Mouse (Mus musculus) heart, embryonic 11.5 days (tissue): ENCODE results near the gene C130073F10Rik. TPM values are rescaled to one million over a fixed set of nuclear protein-coding genes. Genes with fewer than 3 reads are reported as not detected.
"Not testable (repeated sequence)": the region's sequence is repeated elsewhere in the genome, so short reads cannot be mapped to it uniquely, and the experiment has no call there.

Experiments used
- ATAC-seq: fragments of 200-750 bp; cut with Nextera tagmentation; replicated peaks from 2 replicates; pipeline ENCODE4 v1.8.0; 2017; ENCODE audit warnings: moderate library complexity; ENCODE audit not compliant: insufficient number of reproducible peaks, low FRiP score, low TSS enrichment
- H3K27ac ChIP-seq: fragments of 300-500 bp; sonication (generic); 2 replicates; pipeline ENCODE4 v1.5.1; 2014; ENCODE audit warnings: mild to moderate bottlenecking, low read depth, low read length
- H3K27me3 ChIP-seq: fragments of 300-500 bp; sonication (generic); 2 replicates; pipeline ENCODE4 v1.6.1; 2014; ENCODE audit warnings: mild to moderate bottlenecking, low read length, mixed read lengths; ENCODE audit not compliant: control insufficient read depth, insufficient read depth
- H3K36me3 ChIP-seq: fragments of 300-500 bp; sonication (generic); 2 replicates; pipeline ENCODE4 v1.6.1; 2014; ENCODE audit warnings: mild to moderate bottlenecking, low read length, moderate library complexity, mixed read lengths; ENCODE audit not compliant: control insufficient read depth, insufficient read depth
- H3K4me1 ChIP-seq: fragments of 300-500 bp; sonication (generic); 2 replicates; pipeline ENCODE4 v1.6.1; 2014; ENCODE audit warnings: low read length; ENCODE audit not compliant: control insufficient read depth, insufficient read depth
- H3K4me2 ChIP-seq: fragments of 300-500 bp; sonication (generic); 2 replicates; pipeline ENCODE4 v1.6.1; 2014; ENCODE audit warnings: mild to moderate bottlenecking, moderate library complexity
- H3K4me3 ChIP-seq: fragments of 300-500 bp; sonication (generic); 2 replicates; pipeline ENCODE4 v1.5.1; 2014; ENCODE audit warnings: low read depth, low read length
- H3K9ac ChIP-seq: fragments of 300-500 bp; sonication (generic); 2 replicates; pipeline ENCODE4 v1.6.1; 2014; ENCODE audit warnings: mild to moderate bottlenecking, low read depth, low read length, moderate library complexity
- H3K9me3 ChIP-seq: fragments of 300-500 bp; sonication (generic); replicated peaks from 2 replicates; pipeline ENCODE4 v1.6.1; 2016; ENCODE audit warnings: low read length; ENCODE audit not compliant: control insufficient read depth
- WGBS: fragments of 180-500 bp; shearing (Covaris S2); extraction: QIAGEN DNeasy Blood & Tissue Kit; methylation state at CpG from one replicate; pipeline ENCODE4 v1.1.7; 2014; ENCODE audit not compliant: insufficient replicate concordance; 5-methylcytosine and 5-hydroxymethylcytosine counted together
- polyA plus RNA-seq: library from polyadenylated mRNA; unstranded; fragments of >200 nt; fragmentation: Nextera tagmentation; extraction: Ambion mirVana; gene quantifications from 2 replicates; pipeline ENCODE4 v1.2.1, GENCODE M21; 2014

Gene C130073F10Rik
- not detected in 2 replicates for polyA plus RNA-seq

DNA sequence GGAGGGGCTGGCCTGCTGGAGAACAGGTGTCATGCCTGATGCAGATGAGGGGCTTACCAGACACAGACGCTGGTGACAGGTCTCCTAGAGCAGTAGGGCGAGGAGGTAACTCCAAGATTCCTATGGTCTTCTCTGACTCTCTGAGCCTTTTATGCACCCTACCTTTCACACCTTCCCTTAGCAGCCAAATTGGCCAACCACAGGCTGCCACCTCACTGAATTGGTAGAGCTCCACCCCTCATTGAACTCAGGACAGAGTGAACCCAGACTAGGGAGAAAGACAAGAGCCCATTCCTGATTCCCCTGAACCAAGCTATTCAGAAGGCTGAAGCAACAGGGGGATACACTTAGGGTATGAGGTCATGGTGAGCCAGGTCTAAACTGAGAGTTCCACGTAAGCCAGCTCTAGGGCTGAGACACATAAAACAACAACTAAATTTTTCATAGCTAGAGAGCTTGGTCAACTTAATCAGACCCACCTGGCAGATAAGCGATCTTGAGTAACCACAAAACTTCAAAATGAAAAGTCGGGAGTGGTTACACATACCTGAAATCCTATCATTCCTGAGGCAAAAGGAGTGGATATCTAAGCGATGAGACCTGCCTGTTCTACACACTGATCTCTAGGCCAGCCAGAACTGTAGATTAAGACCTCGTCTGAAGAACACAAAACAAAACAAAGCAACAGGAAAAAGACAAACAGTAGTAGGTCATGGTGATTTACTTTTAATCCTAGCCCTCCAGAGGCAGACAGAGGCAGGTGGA, at the start of gene C130073F10Rik:
Gene C130073F10Rik (minus strand): TSS at position 134 of the 765 bp plus-strand sequence.
- ATAC-seq, result no peak
- Histone ChIP-seq H3K4me2 (no peak within 1 kb of the TSS), H3K9me3 (no peaks in the 10 kb centered on the region), H3K27me3 (no peaks in the 10 kb centered on the region), H3K9ac (no peak within 1 kb of the TSS), H3K36me3 (no peaks in the 10 kb centered on the region), H3K4me3 (no peak within 1 kb of the TSS), H3K4me1 (no peaks in the 10 kb centered on the region), H3K27ac (no peak within 1 kb of the TSS)
- WGBS, result 74% methylated on average over 7 of the region's 7 CpGs

DNA sequence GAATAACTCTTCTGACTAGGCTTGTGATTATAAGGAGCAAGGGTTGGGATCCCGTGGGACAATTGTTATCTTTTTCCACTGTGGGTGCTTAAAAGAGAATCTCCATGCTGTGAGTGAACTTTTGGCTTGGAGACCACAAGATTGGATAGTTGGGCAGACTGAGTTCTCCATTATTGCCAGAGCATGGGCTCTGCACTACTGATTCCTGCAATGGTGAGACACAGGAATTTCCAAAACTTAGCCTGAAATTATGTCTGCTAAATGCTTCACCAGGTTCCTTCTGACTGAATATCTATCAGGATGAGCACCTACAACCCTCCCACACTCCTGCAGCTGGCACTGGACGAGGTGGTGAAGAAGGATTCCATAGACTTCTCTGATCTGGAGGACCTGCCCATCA, 46.5 kb upstream of the C130073F10Rik start, which contains the start of gene Gm12794:
Gene Gm12794 (plus strand): TSS at position 301 of the 400 bp plus-strand sequence.
- not testable (repeated sequence) for H3K9ac ChIP-seq, H3K36me3 ChIP-seq, H3K4me3 ChIP-seq, H3K9me3 ChIP-seq, H3K27me3 ChIP-seq, H3K27ac ChIP-seq, H3K4me1 ChIP-seq, H3K4me2 ChIP-seq, ATAC-seq
- WGBS, result 64% methylated on average over 1 of the region's 2 CpGs

DNA sequence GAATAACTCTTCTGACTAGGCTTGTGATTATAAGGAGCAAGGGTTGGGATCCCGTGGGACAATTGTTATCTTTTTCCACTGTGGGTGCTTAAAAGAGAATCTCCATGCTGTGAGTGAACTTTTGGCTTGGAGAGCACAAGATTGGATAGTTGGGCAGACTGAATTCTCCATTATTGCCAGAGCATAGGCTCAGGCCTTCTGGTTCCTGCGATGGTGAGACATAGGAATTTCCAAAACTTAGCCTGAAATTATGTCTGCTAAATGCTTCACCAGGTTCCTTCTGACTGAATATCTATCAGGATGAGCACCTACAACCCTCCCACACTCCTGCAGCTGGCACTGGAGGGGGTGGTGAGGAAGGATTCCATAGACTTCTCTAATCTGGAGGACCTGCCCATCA, 15.2 kb upstream of the C130073F10Rik start, which contains the start of gene Gm12800:
Gene Gm12800 (plus strand): TSS at position 301 of the 400 bp plus-strand sequence.
- H3K4me3 ChIP-seq, H3K9ac ChIP-seq, H3K4me1 ChIP-seq: not testable (repeated sequence)

DNA sequence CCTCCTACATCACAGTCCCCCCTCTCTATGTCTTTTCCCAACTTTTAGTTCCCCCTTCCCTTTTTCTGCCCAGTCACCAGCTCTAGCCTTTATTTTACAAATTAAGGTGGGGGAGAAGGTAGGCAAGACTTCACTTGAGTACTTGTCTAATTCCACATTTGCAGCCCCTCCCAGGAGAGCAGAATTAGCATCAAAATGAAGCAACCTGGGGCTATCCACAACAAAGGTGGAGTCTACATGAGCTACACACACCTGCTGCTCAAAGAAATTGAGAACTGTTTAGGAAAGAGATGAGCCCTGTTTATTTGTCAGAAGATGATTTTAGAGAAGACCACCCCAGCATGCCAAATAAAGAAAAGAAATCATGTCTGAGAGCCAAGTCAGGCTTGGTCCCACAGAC, 4.2 kb downstream of the C130073F10Rik start:
- Histone ChIP-seq H3K4me2 (no peak overlapping the region), H3K27ac (no peak overlapping the region), H3K4me3 (no peak overlapping the region), H3K4me1 (no peaks in the 10 kb centered on the region), H3K27me3 (no peaks in the 10 kb centered on the region), H3K36me3 (no peaks in the 10 kb centered on the region), H3K9ac (no peak overlapping the region), H3K9me3 (no peaks in the 10 kb centered on the region)
- ATAC-seq, result no peak

More for the DNA sequence above, 15.2 kb upstream of the C130073F10Rik start, which contains the start of gene Gm12800:
- WGBS, result 81% methylated on average over 1 of the region's 2 CpGs
- not testable (repeated sequence) for H3K27ac ChIP-seq, H3K4me2 ChIP-seq, H3K36me3 ChIP-seq, H3K9me3 ChIP-seq, ATAC-seq, H3K27me3 ChIP-seq

DNA sequence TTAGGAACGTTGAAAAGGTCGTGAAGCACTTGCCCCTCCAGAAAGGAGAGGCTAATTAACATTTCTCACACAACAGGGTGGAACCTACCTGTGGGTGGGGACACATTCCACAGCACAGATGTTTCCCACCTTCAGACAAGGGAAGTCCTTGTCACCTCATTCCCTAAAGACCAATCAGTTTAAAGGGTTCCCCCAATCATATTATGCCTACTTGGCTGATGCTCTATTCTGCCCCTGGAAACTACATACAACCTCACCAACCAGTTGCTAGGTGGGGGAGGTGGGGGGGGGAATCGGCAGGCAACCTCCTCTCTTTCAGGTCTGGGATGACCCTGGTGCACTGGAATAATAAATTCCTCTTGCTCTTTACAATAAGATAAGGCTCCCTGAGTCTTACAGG, 9.9 kb downstream of the C130073F10Rik start:
- Histone ChIP-seq H3K4me1 (no peaks in the 10 kb centered on the region), H3K27ac (no peak overlapping the region), H3K4me3 (no peak overlapping the region), H3K9me3 (no peaks in the 10 kb centered on the region), H3K36me3 (no peaks in the 10 kb centered on the region), H3K4me2 (no peak overlapping the region), H3K27me3 (no peaks in the 10 kb centered on the region), H3K9ac (no peak overlapping the region)
- no peak for ATAC-seq
- WGBS, result 31% methylated on average over 3 of the region's 3 CpGs

DNA sequence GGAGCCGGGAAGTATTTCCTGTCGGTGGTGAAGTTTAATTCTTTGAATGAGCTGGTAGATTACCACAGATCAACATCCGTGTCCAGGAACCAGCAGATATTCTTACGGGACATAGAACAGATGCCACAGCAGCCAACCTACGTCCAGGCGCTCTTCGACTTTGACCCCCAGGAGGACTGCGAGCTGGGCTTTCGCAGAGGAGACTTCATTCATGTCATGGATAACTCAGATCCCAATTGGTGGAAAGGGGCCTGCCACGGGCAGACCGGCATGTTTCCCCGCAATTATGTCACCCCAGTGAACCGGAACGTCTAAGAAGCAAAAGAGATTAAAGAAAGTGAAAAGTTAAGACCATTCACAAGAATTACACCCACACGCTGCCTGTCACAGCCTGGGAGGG, 17.9 kb downstream of the C130073F10Rik start:
- H3K9ac ChIP-seq, H3K9me3 ChIP-seq, H3K4me2 ChIP-seq, ATAC-seq, H3K27ac ChIP-seq, H3K27me3 ChIP-seq, H3K4me1 ChIP-seq, H3K4me3 ChIP-seq, H3K36me3 ChIP-seq: not testable (repeated sequence)
- WGBS, result 78% methylated on average over 15 of the region's 15 CpGs

DNA sequence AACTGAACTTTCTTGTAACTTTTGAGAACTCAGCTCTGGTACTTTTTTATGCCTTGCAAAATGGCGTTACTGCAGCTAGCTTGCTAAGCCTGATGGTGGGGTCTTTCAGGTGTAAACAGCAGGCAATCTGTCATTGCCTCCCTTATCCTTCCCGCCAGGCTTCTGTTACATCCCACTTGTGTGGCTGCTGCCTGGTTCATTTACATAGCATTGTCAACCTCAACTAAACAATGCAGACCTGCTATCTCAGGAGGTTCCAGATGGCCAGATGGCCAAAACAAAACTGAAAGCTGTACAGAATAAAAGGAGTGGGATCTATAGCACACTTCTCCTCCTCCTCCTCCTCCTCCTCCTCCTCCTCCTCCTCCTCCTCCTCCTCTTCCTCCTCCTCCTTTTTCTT, 21.6 kb downstream of the C130073F10Rik start:
- H3K4me1 ChIP-seq, H3K27me3 ChIP-seq, H3K9ac ChIP-seq, H3K4me2 ChIP-seq, ATAC-seq, H3K4me3 ChIP-seq, H3K9me3 ChIP-seq, H3K27ac ChIP-seq, H3K36me3 ChIP-seq: not testable (repeated sequence)
- 75% methylated on average over 2 of the region's 2 CpGs for WGBS

DNA sequence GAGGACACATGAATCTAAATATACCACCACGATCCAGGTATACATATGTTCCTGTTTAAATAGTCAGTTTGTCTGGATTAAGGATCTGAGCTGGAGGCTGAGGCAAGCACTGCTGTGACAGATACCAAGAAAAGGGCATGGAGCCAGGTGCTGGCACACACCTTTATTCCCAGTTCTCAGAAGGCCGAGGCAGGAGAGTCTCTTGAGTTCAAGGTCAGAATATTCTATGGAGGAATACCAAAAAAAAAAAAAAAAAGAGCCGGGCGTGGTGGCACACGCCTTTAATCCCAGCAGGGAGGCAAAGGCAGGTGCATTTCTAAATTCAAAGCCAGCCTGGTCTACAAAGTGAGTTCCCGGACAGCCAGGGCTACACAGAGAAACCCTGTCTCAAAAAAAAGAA, 31.3 kb downstream of the C130073F10Rik start:
- Histone ChIP-seq H3K4me2 (no peak overlapping the region), H3K36me3 (no peaks in the 10 kb centered on the region), H3K9ac (no peak overlapping the region), H3K4me1 (no peaks in the 10 kb centered on the region), H3K9me3 (no peaks in the 10 kb centered on the region), H3K4me3 (no peak overlapping the region), H3K27ac (no peak overlapping the region), H3K27me3 (no peaks in the 10 kb centered on the region)
- ATAC-seq, result no peak
- WGBS, result 84% methylated on average over 5 of the region's 6 CpGs

DNA sequence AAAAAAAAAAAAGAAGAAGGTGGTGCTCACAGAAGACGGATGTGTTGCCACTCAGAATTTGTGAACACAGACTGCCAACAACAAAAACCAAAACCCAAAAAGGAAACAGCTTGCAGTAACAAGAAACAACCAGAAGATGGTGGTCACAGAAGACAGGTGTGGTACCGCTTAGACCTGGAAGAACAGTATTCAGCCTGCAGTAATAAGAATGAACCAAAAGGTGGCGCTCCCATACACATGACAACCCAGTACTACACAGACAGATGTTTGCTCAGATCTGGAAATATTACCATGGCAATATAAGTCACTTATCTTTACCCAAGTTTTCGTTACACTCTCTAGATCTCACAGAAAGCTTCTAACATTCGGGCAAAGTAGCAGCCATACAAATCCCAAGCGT, 32.7 kb downstream of the C130073F10Rik start:
- no peaks in the 10 kb centered on the region for H3K36me3 ChIP-seq
- no peaks in the 10 kb centered on the region for H3K4me1 ChIP-seq
- no peak for ATAC-seq
- H3K4me3 ChIP-seq, result no peak overlapping the region
- no peak overlapping the region for H3K27ac ChIP-seq
- no peak overlapping the region for H3K9ac ChIP-seq
- no peaks in the 10 kb centered on the region for H3K9me3 ChIP-seq
- no peak overlapping the region for H3K4me2 ChIP-seq
- WGBS, result 44% methylated on average over 6 of the region's 6 CpGs
- H3K27me3 ChIP-seq, result no peaks in the 10 kb centered on the region
